Mouse (Mus musculus) skeletal muscle tissue, adult 2 months (tissue): ENCODE results near the gene Rsl24d1.
"Not testable (repeated sequence)": the region's sequence is repeated elsewhere in the genome, so short reads cannot be mapped to it uniquely, and the experiment has no call there.

Experiments
- DNase-seq: peaks from one replicate; pipeline ENCODE4 v3.0.0-alpha.2; 2012; ENCODE audit warnings: low read depth, low spot score

The Rsl24d1 gene

GRCm38 (mm10) chr9:73112919-73113906 is at the start of gene Rsl24d1:
TSS of gene Rsl24d1 (plus strand) at chr9:73113426.
- DNase-seq = peak; percentile 85

DNA sequence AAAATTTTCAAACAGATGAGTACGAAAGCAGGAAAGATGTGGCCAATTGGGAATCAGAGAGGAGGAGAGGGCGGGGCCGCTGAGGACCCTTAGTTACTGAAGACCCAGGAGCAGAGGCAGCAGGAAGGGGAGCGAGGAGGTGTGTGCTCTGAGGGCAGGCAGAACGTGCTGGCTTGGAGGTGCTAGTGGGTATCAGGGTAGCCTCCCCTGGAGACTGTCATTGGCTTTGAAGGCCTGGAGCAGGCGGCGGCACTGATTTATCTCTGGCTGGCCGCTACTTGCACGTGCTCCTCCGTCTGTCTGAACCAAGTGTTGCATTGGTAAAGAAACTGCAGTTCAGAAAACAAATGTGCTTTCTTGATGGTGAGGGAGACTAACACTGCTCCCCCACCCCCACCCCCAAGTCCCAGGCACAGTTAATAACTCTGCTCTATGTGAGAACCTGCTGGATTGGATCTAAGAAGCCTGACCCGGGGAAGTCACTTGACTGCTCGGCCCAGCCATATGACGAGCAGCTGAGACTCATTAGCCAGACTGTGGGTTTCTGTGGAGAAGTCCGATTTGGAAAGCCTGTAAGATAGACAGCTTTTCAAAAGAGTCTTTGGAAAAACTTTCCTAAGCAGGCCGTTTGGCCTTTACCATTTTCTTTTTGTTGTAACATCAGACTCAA is 49.5 kb upstream of the Rsl24d1 start:
- no peak for DNase-seq

DNA sequence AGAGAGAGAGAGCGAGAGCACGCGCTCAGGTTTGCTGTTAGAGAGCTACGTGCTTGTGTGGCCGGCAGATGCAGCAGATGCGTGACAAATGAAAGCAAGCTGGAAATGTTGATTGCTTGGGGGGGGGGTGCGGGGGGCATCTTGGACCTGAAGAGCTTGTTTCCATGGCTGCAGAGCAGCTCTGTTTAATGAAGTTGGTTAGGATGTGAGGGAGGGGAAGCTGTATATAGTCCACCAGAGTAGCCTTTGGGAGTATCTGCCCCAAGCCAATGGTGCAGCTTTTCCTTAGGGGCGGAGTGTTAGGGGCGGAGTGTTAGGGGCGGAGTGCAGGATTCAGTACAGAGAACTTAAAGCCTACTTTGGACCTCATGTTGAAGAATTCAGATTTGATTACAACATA is 46.1 kb upstream of the Rsl24d1 start:
- no peak for DNase-seq

- no peak for DNase-seq
Observed at GRCm38 (mm10) chr9:73068230-73068679, 45.0 kb upstream of the Rsl24d1 start.

DNA sequence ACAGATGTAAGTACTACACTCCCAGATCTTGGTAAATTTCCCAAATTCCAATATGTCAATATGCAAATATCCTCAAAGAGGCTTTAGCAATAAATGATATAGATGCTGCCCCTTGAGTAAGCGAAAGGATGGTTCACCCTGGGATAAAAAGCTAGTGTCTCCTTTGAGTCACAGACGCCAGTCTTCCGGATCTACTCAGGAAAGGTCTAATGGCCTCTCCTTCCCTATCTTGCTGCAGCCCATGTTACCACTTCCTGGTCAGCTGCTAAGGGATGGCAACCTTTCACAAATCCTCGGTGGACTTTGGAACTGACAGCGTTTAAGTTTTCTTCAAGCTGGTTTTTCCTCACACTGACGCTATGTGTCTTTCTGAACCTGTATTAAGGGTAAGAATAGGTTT is 44.5 kb upstream of the Rsl24d1 start:
- no peak for DNase-seq

DNA sequence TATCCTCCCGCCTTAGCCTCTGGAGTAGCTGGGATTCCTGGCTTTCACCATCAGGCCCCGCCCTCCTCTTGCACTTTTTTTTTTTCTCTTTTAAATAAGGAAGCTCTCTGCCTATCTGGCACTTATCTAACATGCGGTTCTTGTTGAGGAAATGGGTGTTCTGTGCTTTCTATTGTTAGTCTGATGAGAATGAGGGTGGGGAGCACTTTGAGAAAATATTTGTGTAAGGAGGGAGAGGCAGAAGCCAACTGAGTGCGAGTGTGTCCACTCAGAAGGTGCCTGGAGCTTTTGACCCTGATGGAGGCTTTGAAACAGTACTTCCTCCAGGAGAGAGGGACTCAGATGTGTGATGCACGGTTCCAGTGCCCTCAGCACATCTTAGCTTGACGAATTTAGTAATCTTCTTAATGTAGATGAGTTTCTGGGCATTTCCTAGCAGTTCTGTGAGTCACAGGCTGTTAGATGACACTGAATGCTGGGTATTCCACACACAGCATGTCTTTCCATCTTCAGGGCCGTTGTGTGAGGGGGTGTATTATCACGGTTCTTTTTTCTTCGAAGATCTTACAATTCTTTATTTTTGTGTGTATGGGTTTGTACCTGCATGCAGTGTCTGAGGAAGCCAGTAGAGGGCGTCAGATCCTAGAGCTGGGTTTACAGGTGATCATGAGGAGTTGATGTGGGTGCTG is 42.1 kb upstream of the Rsl24d1 start:
- DNase-seq = no peak

- DNase-seq = no peak
Observed at GRCm38 (mm10) chr9:73072426-73072825, 40.8 kb upstream of the Rsl24d1 start.

GRCm38 (mm10) chr9:73073169-73073568 is 40.1 kb upstream of the Rsl24d1 start:
- DNase-seq = no peak

- DNase-seq = not testable (repeated sequence)
Observed at GRCm38 (mm10) chr9:73079349-73079748, 33.9 kb upstream of the Rsl24d1 start.

- DNase-seq = no peak
Observed at GRCm38 (mm10) chr9:73079801-73080325, 33.4 kb upstream of the Rsl24d1 start.

DNA sequence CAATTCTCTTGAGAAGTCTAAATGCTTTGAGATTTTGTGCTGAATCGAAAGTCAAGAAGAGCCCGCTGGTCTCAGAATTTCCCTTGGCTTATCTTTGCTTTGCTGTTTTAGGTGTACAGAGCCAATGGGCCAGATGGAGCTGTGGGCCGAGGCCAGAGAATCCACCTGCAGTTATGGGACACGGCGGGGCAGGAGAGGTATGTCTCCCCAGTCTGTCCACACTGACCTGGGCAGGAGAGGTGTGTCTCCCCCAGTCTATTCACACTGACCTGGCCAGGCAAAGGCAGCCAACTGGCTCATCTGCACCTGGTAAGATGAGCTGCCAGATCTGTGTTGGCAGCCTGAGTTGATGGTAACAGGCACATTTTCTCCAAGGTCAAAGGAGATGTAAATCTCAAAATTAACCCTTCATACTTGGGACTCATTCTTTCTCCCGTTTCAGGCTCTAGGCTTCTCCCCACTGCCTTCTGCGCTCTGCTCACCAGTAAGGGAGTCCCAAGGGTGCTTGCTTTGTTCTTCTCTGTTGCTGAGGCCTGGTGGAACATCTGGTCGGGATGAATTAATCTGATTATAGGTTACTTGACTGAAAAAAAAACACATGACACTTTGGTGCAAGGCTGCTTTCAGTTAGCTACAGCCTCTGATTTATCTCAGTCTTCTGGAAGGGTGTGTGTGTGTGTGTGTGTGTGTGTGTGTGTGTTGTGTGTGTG is 30.8 kb upstream of the Rsl24d1 start:
- no peak for DNase-seq

DNA sequence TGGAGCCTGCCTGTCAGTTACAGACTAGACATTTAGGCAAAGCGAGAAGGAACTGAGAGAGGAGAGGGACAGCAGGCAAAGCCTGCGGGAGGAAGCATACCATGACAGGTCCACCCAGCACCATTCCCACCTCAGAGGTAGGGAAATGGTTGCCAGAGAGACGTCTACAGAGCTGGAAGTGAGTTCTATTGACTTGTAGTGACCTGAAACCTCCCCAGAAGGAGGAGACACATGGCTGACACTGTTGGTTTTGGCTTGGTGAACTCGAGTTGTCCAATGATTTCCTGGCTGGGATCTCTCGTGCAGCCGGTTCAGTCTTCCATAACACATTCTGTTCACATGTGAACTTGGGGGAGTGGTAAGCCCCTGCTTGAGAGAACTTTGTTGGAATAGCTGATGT is 29.3 kb upstream of the Rsl24d1 start:
- no peak for DNase-seq

- DNase-seq = no peak
Observed at GRCm38 (mm10) chr9:73085845-73086244, 27.4 kb upstream of the Rsl24d1 start.

- no peak for DNase-seq
Observed at GRCm38 (mm10) chr9:73087121-73087520, 26.1 kb upstream of the Rsl24d1 start.

GRCm38 (mm10) chr9:73087581-73087980 is 25.6 kb upstream of the Rsl24d1 start:
- DNase-seq = no peak

DNA sequence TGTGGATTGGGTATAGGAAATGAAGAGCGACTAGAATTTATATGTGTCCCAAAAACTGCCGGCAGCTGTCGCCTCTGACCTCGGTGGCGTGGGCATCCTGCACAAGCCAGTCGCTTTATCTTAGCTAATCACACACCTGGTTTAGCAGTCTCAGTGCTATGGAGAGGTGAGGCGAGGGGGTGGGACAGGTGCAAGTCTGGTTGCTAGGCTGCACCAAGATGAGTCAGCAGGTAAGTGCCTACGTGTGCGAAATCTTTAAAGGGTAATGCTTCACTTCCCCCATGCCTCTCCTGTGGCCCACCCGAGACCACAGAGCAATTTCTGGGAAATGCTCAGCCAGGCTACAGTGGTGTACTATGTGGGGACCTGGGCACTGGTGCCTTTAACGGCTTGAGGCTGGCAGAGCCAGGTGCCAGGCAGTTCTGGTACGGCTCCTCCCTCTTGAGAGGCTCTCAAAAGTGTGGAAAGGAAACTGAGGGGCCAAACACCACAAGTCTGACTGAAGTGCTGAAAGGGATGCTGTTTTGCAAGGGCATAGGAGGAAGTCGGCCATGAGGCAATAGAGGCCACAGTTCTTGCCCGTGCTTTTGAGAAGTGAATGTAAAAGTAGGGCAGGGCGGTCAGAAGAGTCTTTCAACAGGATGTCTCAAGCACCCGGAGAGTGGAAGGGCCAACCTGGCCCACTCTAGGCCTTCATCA is 23.9 kb upstream of the Rsl24d1 start:
- no peak for DNase-seq

DNA sequence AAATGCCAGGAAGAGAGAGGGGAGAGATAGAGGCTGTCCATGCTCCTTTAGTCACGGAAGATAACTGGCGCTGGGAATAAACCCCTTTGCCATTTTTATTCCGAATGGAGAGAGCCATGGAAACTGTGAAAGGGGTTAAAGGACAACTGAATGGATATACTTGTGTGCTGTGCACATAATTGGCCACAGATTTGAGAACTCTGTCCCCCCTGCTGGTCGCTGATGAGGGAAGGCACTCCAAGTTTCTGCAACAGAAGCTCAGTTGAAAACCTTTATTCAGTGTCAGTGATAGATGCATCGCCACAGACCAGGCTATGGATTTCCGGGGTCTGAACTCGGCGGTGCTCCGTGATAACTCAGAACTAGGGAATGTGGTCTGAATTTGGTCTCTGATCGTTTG is 23.1 kb upstream of the Rsl24d1 start:
- no peak for DNase-seq

- no peak for DNase-seq
Observed at GRCm38 (mm10) chr9:73091747-73092146, 21.5 kb upstream of the Rsl24d1 start.

- DNase-seq = no peak
Observed at GRCm38 (mm10) chr9:73094580-73094979, 18.6 kb upstream of the Rsl24d1 start.

DNA sequence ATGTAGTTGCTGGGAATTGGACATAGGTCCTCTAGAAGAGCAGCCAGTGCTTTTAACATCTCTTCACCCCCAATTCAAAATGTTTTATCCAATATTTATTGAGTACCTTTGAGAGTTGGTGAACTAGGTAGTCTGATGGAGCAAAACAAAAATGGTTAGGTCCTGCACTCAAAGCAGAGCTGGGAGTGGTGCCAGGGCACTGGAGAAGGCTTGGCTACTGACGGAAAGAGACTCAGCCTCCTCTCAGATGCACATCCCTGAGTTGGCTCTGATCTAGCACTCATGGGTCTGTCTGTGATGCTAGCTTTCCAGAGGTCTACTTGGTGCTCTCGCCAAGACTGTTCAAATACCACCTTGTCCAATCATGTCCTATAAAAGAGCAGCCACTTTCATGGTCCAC is 15.3 kb upstream of the Rsl24d1 start:
- DNase-seq = no peak

DNA sequence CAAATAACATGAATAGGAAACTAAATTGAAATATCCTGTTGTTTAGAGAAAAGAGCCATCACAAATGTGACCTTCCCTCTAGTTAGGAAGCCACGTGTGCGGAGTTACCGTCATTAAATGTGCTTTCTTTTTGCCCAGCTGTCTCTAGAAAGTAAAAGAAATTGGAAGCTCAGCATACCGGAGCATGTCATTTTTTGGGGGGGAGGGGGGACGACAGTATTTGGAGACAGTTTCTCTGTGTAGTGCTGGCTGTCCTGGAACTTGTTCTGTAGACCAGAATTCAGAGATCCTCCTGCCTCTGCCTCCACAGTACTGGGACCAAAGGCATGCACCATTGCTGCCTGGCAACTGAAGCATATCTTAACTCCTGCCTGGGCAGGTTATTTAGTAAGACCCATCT is 11.7 kb upstream of the Rsl24d1 start, which contains the start of gene Khdc3:
Gene Khdc3, plus strand, starts transcription at position 301 of the 400 bp plus-strand sequence.
- DNase-seq = no peak
